In genomic region chr8:123791101-123791844, GRCm38 (mm10) we compare ENCODE assay signal across 13 mouse cellular contexts. TPM values are rescaled to one million over a fixed set of nuclear protein-coding genes. Genes with fewer than 3 reads are reported as not detected.
A peak's percentile ranks its signal among the peaks of the same experiment; 100 is the strongest.
DNase-seq lines count a peak whose midpoint lies in the region; ATAC-seq and TF ChIP-seq lines count a peak whose summit lies in the region.
"Had no signal": no experiment of that assay in that cellular context is flagged by ENCODE, and none has a peak within 500 bp of the region (broad histone marks: within the 10 kb centered on the region; RNA-seq: fewer than 3 reads in every experiment).

No protein-coding gene starts in this region.

- H3K9me3 ChIP-seq in embryonic facial prominence, embryonic 11.5 days (replicated peaks; ENCODE audit: control insufficient read depth, low read length), result no peaks in the 10 kb centered on the region
- H3K9me3 ChIP-seq in hindbrain, postnatal 0 days (ENCODE audit: low read length), result no peaks in the 10 kb centered on the region
- H3K9me3 ChIP-seq in neural tube, embryonic 14.5 days (ENCODE audit: control insufficient read depth, low read length), result no peaks in the 10 kb centered on the region
- H3K9me3 ChIP-seq: embryonic facial prominence, embryonic 15.5 days had no signal

- TF ChIP-seq POLR2A in kidney, adult 2 months (IDR thresholded peaks at IDR 0.05; ENCODE audit: low read depth, low read length), result no peak

- H3K4me3 ChIP-seq in kidney, adult 2 months (ENCODE audit: insufficient read depth, low read depth, low read length), result no peak overlapping the region
- no peak overlapping the region for H3K4me3 ChIP-seq in embryonic facial prominence, embryonic 11.5 days (ENCODE audit: low read depth, low read length)
- H3K4me3 ChIP-seq in hindbrain, postnatal 0 days (ENCODE audit: low read length), result no peak overlapping the region
- no peak overlapping the region for H3K4me3 ChIP-seq in neural tube, embryonic 14.5 days (ENCODE audit: low read depth, low read length)
- H3K4me3 ChIP-seq: embryonic facial prominence, embryonic 15.5 days had no signal

- peak overlapping the region; percentile 14 for H3K9ac ChIP-seq in embryonic facial prominence, embryonic 11.5 days (replicated peaks; ENCODE audit: low read length)
- no peak overlapping the region for H3K9ac ChIP-seq in hindbrain, postnatal 0 days (replicated peaks; ENCODE audit: low read length)
- H3K9ac ChIP-seq in neural tube, embryonic 14.5 days (replicated peaks; ENCODE audit: low read depth, low read length), result no peak overlapping the region
- H3K9ac ChIP-seq: embryonic facial prominence, embryonic 15.5 days; liver, embryonic 14.5 days had no signal

- 58% methylated on average over 16 of the region's 16 CpGs for WGBS in kidney, adult 2 months
- WGBS in embryonic facial prominence, embryonic 11.5 days, result 57% methylated on average over 16 of the region's 16 CpGs
- WGBS in hindbrain, postnatal 0 days, result 31% methylated on average over 16 of the region's 16 CpGs
- 32% methylated on average over 16 of the region's 16 CpGs for WGBS in neural tube, embryonic 14.5 days

- peak; percentile 56 for ATAC-seq in embryonic facial prominence, embryonic 11.5 days (replicated peaks; ENCODE audit: insufficient number of reproducible peaks, low FRiP score, low TSS enrichment, low read depth)
- no peak for ATAC-seq in hindbrain, postnatal 0 days
- ATAC-seq in neural tube, embryonic 14.5 days (ENCODE audit: low read depth), result peak; percentile 68; the same call in 1 of the 2 replicates
- no peak for ATAC-seq in monocyte, adult 5-6 weeks (replicated peaks; ENCODE audit: insufficient number of reproducible peaks, low FRiP score, low TSS enrichment, poor library complexity, severe bottlenecking)
- ATAC-seq: inflammation-experienced regulatory T-cells, adult 6 months had no signal

- no peaks in the 10 kb centered on the region for H3K27me3 ChIP-seq in kidney, adult 2 months (replicated peaks; ENCODE audit: control insufficient read depth, insufficient read depth, low read length)
- no peaks in the 10 kb centered on the region for H3K27me3 ChIP-seq in embryonic facial prominence, embryonic 11.5 days (ENCODE audit: control insufficient read depth, insufficient read depth, low read length)
- no peaks in the 10 kb centered on the region for H3K27me3 ChIP-seq in hindbrain, postnatal 0 days (ENCODE audit: insufficient read depth, low read length)
- no peaks in the 10 kb centered on the region for H3K27me3 ChIP-seq in neural tube, embryonic 14.5 days (ENCODE audit: control insufficient read depth, insufficient read depth, low read length)
- H3K27me3 ChIP-seq: embryonic facial prominence, embryonic 15.5 days had no signal

- H3K4me2 ChIP-seq in embryonic facial prominence, embryonic 11.5 days (ENCODE audit: low read depth, low read length), result no peak overlapping the region
- H3K4me2 ChIP-seq in hindbrain, postnatal 0 days (ENCODE audit: low read depth, low read length), result no peak overlapping the region
- no peak overlapping the region for H3K4me2 ChIP-seq in neural tube, embryonic 14.5 days (ENCODE audit: low read depth, low read length)
- H3K4me2 ChIP-seq: embryonic facial prominence, embryonic 15.5 days had no signal

- H3K4me1 ChIP-seq in kidney, adult 2 months (ENCODE audit: control insufficient read depth, insufficient read depth, low read length), result no peaks in the 10 kb centered on the region
- H3K4me1 ChIP-seq in embryonic facial prominence, embryonic 11.5 days (ENCODE audit: control insufficient read depth, insufficient read depth, low read length), result no peaks in the 10 kb centered on the region
- no peaks in the 10 kb centered on the region for H3K4me1 ChIP-seq in hindbrain, postnatal 0 days (ENCODE audit: insufficient read depth, low read length)
- no peaks in the 10 kb centered on the region for H3K4me1 ChIP-seq in neural tube, embryonic 14.5 days (ENCODE audit: control insufficient read depth, insufficient read depth, low read length)

- peak; percentile 54 for DNase-seq in kidney, adult 2 months
- no peak for DNase-seq in kidney, postnatal 14 days
- peak; percentile 34 for DNase-seq in embryonic facial prominence, embryonic 11.5 days (ENCODE audit: low spot score)
- DNase-seq in hindbrain, postnatal 0 days (ENCODE audit: low spot score), result peak; percentile 26
- no peak for DNase-seq in layer of hippocampus, adult 9-10 months (ENCODE audit: low spot score)
- DNase-seq in lung, postnatal 10 days, result no peak
- DNase-seq: spleen, adult 18-20 months; thymus, adult 2 months had no signal

- no peak for TF ChIP-seq CTCF in kidney, adult 2 months (conservative IDR thresholded peaks at IDR 0.05; ENCODE audit: insufficient read depth, insufficient read length, low read depth, low read length)
- TF ChIP-seq CTCF in hindbrain, postnatal 0 days (IDR thresholded peaks at IDR 0.05; ENCODE audit: low read depth), result no peak

- no peaks in the 10 kb centered on the region for H3K36me3 ChIP-seq in kidney, adult 2 months (ENCODE audit: control insufficient read depth, insufficient read depth, low read length)
- no peaks in the 10 kb centered on the region for H3K36me3 ChIP-seq in embryonic facial prominence, embryonic 11.5 days (replicated peaks; ENCODE audit: control insufficient read depth, insufficient read depth, low read depth, low read length)
- H3K36me3 ChIP-seq in hindbrain, postnatal 0 days (ENCODE audit: insufficient read depth, low read length), result no peaks in the 10 kb centered on the region
- no peaks in the 10 kb centered on the region for H3K36me3 ChIP-seq in neural tube, embryonic 14.5 days (ENCODE audit: control insufficient read depth, insufficient read depth, low read length)
- H3K36me3 ChIP-seq: embryonic facial prominence, embryonic 15.5 days had no signal

- no peak overlapping the region for H3K27ac ChIP-seq in kidney, adult 2 months (ENCODE audit: insufficient read depth, low read depth, low read length)
- no peak overlapping the region for H3K27ac ChIP-seq in embryonic facial prominence, embryonic 11.5 days (replicated peaks; ENCODE audit: low read depth, low read length)
- H3K27ac ChIP-seq in hindbrain, postnatal 0 days, result no peak overlapping the region
- H3K27ac ChIP-seq in neural tube, embryonic 14.5 days (ENCODE audit: low read depth, low read length), result no peak overlapping the region; the same call in 1 of the 2 replicates
- H3K27ac ChIP-seq: embryonic facial prominence, embryonic 15.5 days; liver, embryonic 14.5 days had no signal

RNA-seq across cellular contexts. Expression of gene Rab4a, which starts 14.5 kb away (rescaled TPM):
- 38.8 and 42.7 TPM in 2 replicates for polyA plus RNA-seq in kidney, adult 2 months (2012; rRNA removed)
- 56.7 and 57.3 TPM in 2 replicates for polyA plus RNA-seq in embryonic facial prominence, embryonic 11.5 days (2014; fragmentation: Nextera tagmentation; extraction: Ambion mirVana)
- 46.3 and 58.3 TPM in 2 replicates for total RNA-seq in hindbrain, postnatal 0 days (2014; rRNA removed)
- 94.7 and 96.8 TPM in 2 replicates for polyA plus RNA-seq in hindbrain, postnatal 0 days (2015; fragmentation: Nextera tagmentation; extraction: Ambion mirVana)
- 85.4 and 91.8 TPM in 2 replicates for polyA plus RNA-seq in neural tube, embryonic 14.5 days (2014; fragmentation: Nextera tagmentation; extraction: Ambion mirVana)
- total RNA-seq in monocyte, adult 5-6 weeks (2017), result 0.68 to 0.86 TPM (median 0.75 TPM) in 3 replicates

Comparison
In these comparisons a context has a peak if more than half of its experiments do, and no peak if none do; other contexts are left out.
1. DNase-seq: peak in kidney, adult 2 months (single experiment), embryonic facial prominence, embryonic 11.5 days (single experiment) and hindbrain, postnatal 0 days (single experiment); none in kidney, postnatal 14 days (single experiment), layer of hippocampus, adult 9-10 months (single experiment) and lung, postnatal 10 days (single experiment).
2. ATAC-seq: peak in embryonic facial prominence, embryonic 11.5 days (single experiment) and neural tube, embryonic 14.5 days (single experiment); none in hindbrain, postnatal 0 days (single experiment) and monocyte, adult 5-6 weeks (single experiment).